Mouse (Mus musculus): ENCODE results near the gene Atxn7l2.

GRCm38 (mm10) chr3:108169199-108169598 is 41.5 kb downstream of the Atxn7l2 start:
- TF ChIP-seq CTCF (IDR thresholded peaks at IDR 0.05; ENCODE audit: control insufficient read depth, insufficient read depth, low read length) (no peak), POLR2A (IDR thresholded peaks at IDR 0.05; ENCODE audit: borderline replicate concordance, control insufficient read depth, low read depth, low read length) (no peak)

Data from bone marrow, adult 2 months (tissue).